Mouse (Mus musculus) right cerebral cortex, postnatal 10 days (tissue): ENCODE measurements around the gene Pde9a.

Source experiments
- DNase-seq, 2 experiments: peaks; one replicate each; pipeline ENCODE4 v3.0.0; 2021; ENCODE audit warnings: low spot score in 2 of 2

Pde9a gene

GRCm38 (mm10) chr17:31466854-31467253 is 80.8 kb downstream of the Pde9a start:
- no peak for DNase-seq

- DNase-seq, result no peak
Observed at GRCm38 (mm10) chr17:31468496-31468895, 82.5 kb downstream of the Pde9a start.

GRCm38 (mm10) chr17:31470766-31471418 is 84.9 kb downstream of the Pde9a start:
- DNase-seq, result peak; percentile 69 to 77

- DNase-seq, result no peak
Observed at GRCm38 (mm10) chr17:31474388-31474787, 88.4 kb downstream of the Pde9a start.

- no peak for DNase-seq
Observed at GRCm38 (mm10) chr17:31478606-31479005, 92.6 kb downstream of the Pde9a start.

- no peak for DNase-seq
Observed at GRCm38 (mm10) chr17:31479108-31479844, 93.3 kb downstream of the Pde9a start.

GRCm38 (mm10) chr17:31486616-31487198 is 100.7 kb downstream of the Pde9a start:
- no peak for DNase-seq

GRCm38 (mm10) chr17:31487433-31488060 is 101.5 kb downstream of the Pde9a start:
- DNase-seq, result no peak

GRCm38 (mm10) chr17:31491355-31491754 is 105.3 kb downstream of the Pde9a start:
- no peak for DNase-seq

- peak; percentile 89 for DNase-seq
Observed at GRCm38 (mm10) chr17:31492416-31492815, 106.4 kb downstream of the Pde9a start.

- no peak for DNase-seq
Observed at GRCm38 (mm10) chr17:31494989-31495388, 109.0 kb downstream of the Pde9a start.

GRCm38 (mm10) chr17:31497726-31498125 is 111.7 kb downstream of the Pde9a start:
- no peak for DNase-seq

GRCm38 (mm10) chr17:31499725-31500124 is 113.7 kb downstream of the Pde9a start:
- no peak for DNase-seq

GRCm38 (mm10) chr17:31500416-31500815 is 114.4 kb downstream of the Pde9a start:
- DNase-seq, result no peak

GRCm38 (mm10) chr17:31500908-31501307 is 114.9 kb downstream of the Pde9a start:
- no peak for DNase-seq

GRCm38 (mm10) chr17:31502261-31502927 is 116.4 kb downstream of the Pde9a start:
- no peak for DNase-seq

- DNase-seq, result no peak
Observed at GRCm38 (mm10) chr17:31503337-31503736, 117.3 kb downstream of the Pde9a start.

- no peak for DNase-seq
Observed at GRCm38 (mm10) chr17:31503936-31504335, 117.9 kb downstream of the Pde9a start.

- no peak for DNase-seq
Observed at GRCm38 (mm10) chr17:31505013-31505412, 119.0 kb downstream of the Pde9a start.

GRCm38 (mm10) chr17:31506282-31506681 is 120.3 kb downstream of the Pde9a start:
- DNase-seq, result no peak

- DNase-seq, result no peak
Observed at GRCm38 (mm10) chr17:31510944-31511343, 124.9 kb downstream of the Pde9a start.
